Mouse (Mus musculus): ENCODE results near the gene Dnm1. TPM values are rescaled to one million over a fixed set of nuclear protein-coding genes. Genes with fewer than 3 reads are reported as not detected.
A peak's percentile ranks its signal among the peaks of the same experiment; 100 is the strongest.

Gene Dnm1
- polyA plus RNA-seq, 1 experiment from 2014 or later = 71.2 TPM

DNA sequence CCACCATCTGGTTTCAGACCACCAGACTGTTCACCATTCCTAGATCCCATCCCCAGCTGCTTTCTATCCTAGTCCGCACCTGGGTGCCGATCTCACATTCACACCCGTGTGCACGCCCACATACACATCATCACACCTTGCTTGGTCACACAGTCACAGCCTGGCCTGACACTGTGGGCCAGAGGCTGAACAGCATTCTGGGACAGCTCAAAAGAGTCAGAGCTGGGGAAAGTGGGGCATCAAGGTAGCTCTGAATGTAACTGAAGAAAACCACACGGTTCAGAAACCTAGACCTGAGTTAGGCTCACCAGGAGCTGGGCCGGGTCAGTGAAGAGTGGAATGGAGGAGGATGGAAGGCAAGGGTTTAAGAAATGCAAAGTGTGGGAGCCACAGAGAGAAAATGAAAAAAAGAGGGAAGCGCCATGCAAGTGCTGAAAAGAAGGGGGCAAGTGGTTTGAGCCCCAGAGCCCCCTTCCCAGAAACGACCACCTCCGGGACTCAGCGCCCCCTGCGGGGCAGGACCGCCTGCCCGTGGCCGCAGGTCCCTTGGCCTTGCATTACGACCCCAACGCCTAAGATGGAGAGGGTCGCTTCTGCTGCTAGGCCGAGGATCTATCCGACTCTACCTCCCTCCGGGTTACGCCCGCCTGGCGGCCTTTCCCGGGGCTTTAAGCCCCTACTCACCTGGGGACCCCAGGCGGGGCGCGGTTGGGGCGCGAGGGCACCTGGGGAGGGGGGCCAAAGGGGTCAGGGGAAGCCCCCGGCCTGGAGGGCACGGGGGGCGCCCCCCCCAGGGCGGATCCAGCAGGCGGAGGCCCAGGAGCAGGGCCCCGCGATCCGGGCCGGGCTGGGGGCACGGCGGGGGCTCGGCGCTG, 41.5 kb downstream of the Dnm1 start:
- Histone ChIP-seq H3K36me3 (ENCODE audit: control insufficient read depth, insufficient read depth, low read length) (peaks cover 27% of the 10 kb centered on the region), H3K9ac (ENCODE audit: low read depth, low read length) (peak overlapping the region; percentile 61), H3K9me3 (ENCODE audit: control insufficient read depth, low read length) (no peaks in the 10 kb centered on the region), H3K4me2 (ENCODE audit: low read length) (peak overlapping the region; percentile 75), H3K27ac (ENCODE audit: low read depth, low read length) (no peak overlapping the region; the same call in 1 of the 2 replicates), H3K4me1 (ENCODE audit: control insufficient read depth, insufficient read depth, low read depth, low read length) (peaks cover 8% of the 10 kb centered on the region), H3K27me3 (replicated peaks; ENCODE audit: control insufficient read depth, insufficient read depth, low read length) (no peaks in the 10 kb centered on the region), H3K4me3 (ENCODE audit: low read length) (peak overlapping the region; percentile 43)
- 17% methylated on average over 29 of the region's 42 CpGs for WGBS
- ATAC-seq = no peak

- H3K27ac ChIP-seq (ENCODE audit: low read depth, low read length) = no peak overlapping the region
- no peak overlapping the region for H3K9ac ChIP-seq (ENCODE audit: low read depth, low read length)
- no peaks in the 10 kb centered on the region for H3K9me3 ChIP-seq (ENCODE audit: control insufficient read depth, low read length)
- no peaks in the 10 kb centered on the region for H3K27me3 ChIP-seq (replicated peaks; ENCODE audit: control insufficient read depth, insufficient read depth, low read length)
- no peak overlapping the region for H3K4me2 ChIP-seq (ENCODE audit: low read length)
- WGBS = 84% methylated on average over 18 of the region's 18 CpGs
- ATAC-seq = no peak
- peaks cover 8% of the 10 kb centered on the region for H3K4me1 ChIP-seq (ENCODE audit: control insufficient read depth, insufficient read depth, low read depth, low read length)
- H3K4me3 ChIP-seq (ENCODE audit: low read length) = no peak overlapping the region
- peaks cover 34% of the 10 kb centered on the region for H3K36me3 ChIP-seq (ENCODE audit: control insufficient read depth, insufficient read depth, low read length)
Measured at GRCm38 (mm10) chr2:32310096-32310845, 42.9 kb downstream of the Dnm1 start.

DNA sequence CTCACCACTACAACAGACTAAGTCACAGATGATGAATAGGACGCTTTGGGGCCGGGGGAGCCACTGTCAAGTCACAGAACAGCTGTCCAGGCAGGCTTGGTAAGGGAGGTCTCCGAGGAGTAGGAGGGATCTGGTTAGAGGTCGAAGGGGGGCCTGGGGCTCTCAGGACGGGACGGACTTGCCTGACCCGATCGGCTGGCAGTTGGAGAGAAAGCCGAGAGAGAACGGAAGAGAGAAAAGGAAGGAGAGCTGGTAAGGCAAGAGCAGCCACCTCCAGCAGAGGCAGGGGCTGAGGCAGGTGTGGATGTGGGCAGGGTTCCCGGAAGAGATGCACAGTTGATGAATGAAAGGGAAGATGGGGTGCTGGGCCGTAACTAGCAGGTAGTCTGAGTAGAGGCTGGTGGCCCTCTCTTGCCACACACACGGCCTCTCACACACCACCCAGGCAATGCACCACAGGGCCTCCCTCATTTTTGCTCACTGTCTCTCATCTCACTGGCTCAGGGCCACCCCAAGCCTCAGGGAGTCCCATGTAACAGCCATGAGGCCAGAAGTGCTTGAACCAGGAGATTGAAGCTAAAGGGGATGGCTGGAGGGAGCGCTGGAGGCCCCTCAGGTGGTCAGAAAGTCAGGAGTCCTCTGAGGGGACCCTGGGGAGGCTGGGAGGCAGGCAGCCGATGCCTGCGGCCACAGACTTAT, 44.1 kb downstream of the Dnm1 start:
- no peak overlapping the region for H3K4me3 ChIP-seq (ENCODE audit: low read length)
- peaks cover 41% of the 10 kb centered on the region for H3K36me3 ChIP-seq (ENCODE audit: control insufficient read depth, insufficient read depth, low read length)
- ATAC-seq = no peak
- WGBS = 91% methylated on average over 16 of the region's 16 CpGs
- H3K4me2 ChIP-seq (ENCODE audit: low read length) = no peak overlapping the region
- H3K9ac ChIP-seq (ENCODE audit: low read depth, low read length) = no peak overlapping the region; the same call in 1 of the 2 replicates
- peaks cover 8% of the 10 kb centered on the region for H3K4me1 ChIP-seq (ENCODE audit: control insufficient read depth, insufficient read depth, low read depth, low read length)
- H3K27ac ChIP-seq (ENCODE audit: low read depth, low read length) = no peak overlapping the region
- H3K27me3 ChIP-seq (replicated peaks; ENCODE audit: control insufficient read depth, insufficient read depth, low read length) = no peaks in the 10 kb centered on the region
- H3K9me3 ChIP-seq (ENCODE audit: control insufficient read depth, low read length) = no peaks in the 10 kb centered on the region

GRCm38 (mm10) chr2:32307941-32308760, 45.0 kb downstream of the Dnm1 start:
- Histone ChIP-seq H3K4me1 (ENCODE audit: control insufficient read depth, insufficient read depth, low read depth, low read length) (peaks cover 8% of the 10 kb centered on the region), H3K9me3 (ENCODE audit: control insufficient read depth, low read length) (no peaks in the 10 kb centered on the region), H3K36me3 (ENCODE audit: control insufficient read depth, insufficient read depth, low read length) (peaks cover 46% of the 10 kb centered on the region), H3K4me2 (ENCODE audit: low read length) (no peak overlapping the region), H3K9ac (ENCODE audit: low read depth, low read length) (no peak overlapping the region), H3K4me3 (ENCODE audit: low read length) (no peak overlapping the region), H3K27me3 (replicated peaks; ENCODE audit: control insufficient read depth, insufficient read depth, low read length) (no peaks in the 10 kb centered on the region), H3K27ac (ENCODE audit: low read depth, low read length) (0 out of 2 replicates have a peak overlapping the region, but pooled peaks have one; percentile 5)
- ATAC-seq = 0 out of 2 replicates have a peak, but pooled peaks have one; percentile 10
- 40% methylated on average over 8 of the region's 8 CpGs for WGBS

GRCm38 (mm10) chr2:32307247-32307798, 45.8 kb downstream of the Dnm1 start:
- no peak for ATAC-seq
- WGBS = 91% methylated on average over 6 of the region's 6 CpGs
- no peak overlapping the region for H3K4me3 ChIP-seq (ENCODE audit: low read length)
- no peak overlapping the region for H3K4me2 ChIP-seq (ENCODE audit: low read length)
- H3K4me1 ChIP-seq (ENCODE audit: control insufficient read depth, insufficient read depth, low read depth, low read length) = peaks cover 8% of the 10 kb centered on the region
- no peak overlapping the region for H3K9ac ChIP-seq (ENCODE audit: low read depth, low read length)
- H3K36me3 ChIP-seq (ENCODE audit: control insufficient read depth, insufficient read depth, low read length) = peaks cover 55% of the 10 kb centered on the region
- no peaks in the 10 kb centered on the region for H3K9me3 ChIP-seq (ENCODE audit: control insufficient read depth, low read length)
- H3K27ac ChIP-seq (ENCODE audit: low read depth, low read length) = no peak overlapping the region
- no peaks in the 10 kb centered on the region for H3K27me3 ChIP-seq (replicated peaks; ENCODE audit: control insufficient read depth, insufficient read depth, low read length)

GRCm38 (mm10) chr2:32306176-32306575, 47.0 kb downstream of the Dnm1 start:
- H3K27ac ChIP-seq (ENCODE audit: low read depth, low read length) = no peak overlapping the region
- WGBS = 84% methylated on average over 9 of the region's 9 CpGs
- no peak for ATAC-seq
- no peak overlapping the region for H3K9ac ChIP-seq (ENCODE audit: low read depth, low read length)
- H3K4me2 ChIP-seq (ENCODE audit: low read length) = no peak overlapping the region
- no peaks in the 10 kb centered on the region for H3K27me3 ChIP-seq (replicated peaks; ENCODE audit: control insufficient read depth, insufficient read depth, low read length)
- no peaks in the 10 kb centered on the region for H3K4me1 ChIP-seq (ENCODE audit: control insufficient read depth, insufficient read depth, low read depth, low read length)
- H3K9me3 ChIP-seq (ENCODE audit: control insufficient read depth, low read length) = no peaks in the 10 kb centered on the region
- peaks cover 63% of the 10 kb centered on the region for H3K36me3 ChIP-seq (ENCODE audit: control insufficient read depth, insufficient read depth, low read length)
- H3K4me3 ChIP-seq (ENCODE audit: low read length) = no peak overlapping the region

- H3K4me2 ChIP-seq (ENCODE audit: low read length) = no peak overlapping the region
- H3K27ac ChIP-seq (ENCODE audit: low read depth, low read length) = no peak overlapping the region
- H3K27me3 ChIP-seq (replicated peaks; ENCODE audit: control insufficient read depth, insufficient read depth, low read length) = no peaks in the 10 kb centered on the region
- no peak overlapping the region for H3K9ac ChIP-seq (ENCODE audit: low read depth, low read length)
- 91% methylated on average over 5 of the region's 5 CpGs for WGBS
- ATAC-seq = no peak
- H3K36me3 ChIP-seq (ENCODE audit: control insufficient read depth, insufficient read depth, low read length) = peaks cover 63% of the 10 kb centered on the region
- no peaks in the 10 kb centered on the region for H3K9me3 ChIP-seq (ENCODE audit: control insufficient read depth, low read length)
- H3K4me1 ChIP-seq (ENCODE audit: control insufficient read depth, insufficient read depth, low read depth, low read length) = no peaks in the 10 kb centered on the region
- no peak overlapping the region for H3K4me3 ChIP-seq (ENCODE audit: low read length)
Measured at GRCm38 (mm10) chr2:32305668-32306067, 47.5 kb downstream of the Dnm1 start.

- WGBS = 52% methylated on average over 8 of the region's 8 CpGs
- H3K27me3 ChIP-seq (replicated peaks; ENCODE audit: control insufficient read depth, insufficient read depth, low read length) = no peaks in the 10 kb centered on the region
- no peak overlapping the region for H3K4me2 ChIP-seq (ENCODE audit: low read length)
- peaks cover 54% of the 10 kb centered on the region for H3K36me3 ChIP-seq (ENCODE audit: control insufficient read depth, insufficient read depth, low read length)
- no peak for ATAC-seq
- no peak overlapping the region for H3K4me3 ChIP-seq (ENCODE audit: low read length)
- no peaks in the 10 kb centered on the region for H3K9me3 ChIP-seq (ENCODE audit: control insufficient read depth, low read length)
- no peak overlapping the region for H3K27ac ChIP-seq (ENCODE audit: low read depth, low read length)
- H3K9ac ChIP-seq (ENCODE audit: low read depth, low read length) = no peak overlapping the region
- no peaks in the 10 kb centered on the region for H3K4me1 ChIP-seq (ENCODE audit: control insufficient read depth, insufficient read depth, low read depth, low read length)
Measured at GRCm38 (mm10) chr2:32304145-32304832, 48.8 kb downstream of the Dnm1 start.
